Mouse (Mus musculus) bone marrow, adult 2 months (tissue): Measurements from ENCODE around the gene Reep3.

Experiments
- CTCF ChIP-seq: fragments of 200-500 bp; IDR thresholded peaks from 2 replicates; pipeline ENCODE4 v1.5.1; 2011; ENCODE audit warnings: low read length, control low read depth; ENCODE audit not compliant: control insufficient read depth, insufficient read depth
- POLR2A ChIP-seq: fragments of 200-500 bp; IDR thresholded peaks from 2 replicates; pipeline ENCODE4 v1.6.1; 2011; ENCODE audit warnings: low read depth, mild to moderate bottlenecking, control low read depth, low read length, borderline replicate concordance; ENCODE audit not compliant: control insufficient read depth

DNA sequence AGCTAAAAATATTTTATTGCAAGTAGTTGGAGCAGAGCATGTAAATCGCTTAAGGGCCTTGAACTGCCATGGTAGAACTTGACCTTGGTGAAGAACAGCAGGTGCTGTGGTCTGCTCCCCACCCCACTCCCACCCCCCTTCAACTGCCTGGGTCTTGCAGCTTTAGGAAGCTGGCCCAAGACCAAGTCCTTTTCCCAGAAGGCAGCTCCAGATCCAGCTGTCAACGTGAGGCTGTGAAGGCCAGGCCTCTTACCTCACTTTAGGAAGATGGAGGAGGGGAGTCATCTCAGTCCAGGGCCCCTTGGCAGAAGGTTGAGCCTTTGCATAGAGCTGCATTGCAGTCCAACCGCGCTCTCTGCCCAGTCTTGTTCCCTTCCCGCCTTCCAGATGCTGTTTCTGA, 102.3 kb downstream of the Reep3 start:
- TF ChIP-seq CTCF (no peak), POLR2A (no peak)
